Mouse (Mus musculus) lung, embryonic 16.5 days (tissue): ENCODE data around the gene Megf11. TPM values are rescaled to one million over a fixed set of nuclear protein-coding genes. Genes with fewer than 3 reads are reported as not detected.

ENCODE experiments used
- ATAC-seq: fragments of 200-750 bp; cut with Nextera tagmentation; 2 replicates; pipeline ENCODE4 v1.8.0; 2017; ENCODE audit warnings: low read depth, mild to moderate bottlenecking, moderate library complexity
- H3K27ac ChIP-seq: fragments of 300-500 bp; sonication (generic); 2 replicates; pipeline ENCODE4 v1.5.1; 2014; ENCODE audit warnings: mild to moderate bottlenecking, control low read depth, low read length
- H3K27me3 ChIP-seq: fragments of 300-500 bp; sonication (generic); 2 replicates; pipeline ENCODE4 v1.6.1; 2014; ENCODE audit warnings: low read depth, low read length, mixed read lengths; ENCODE audit not compliant: control insufficient read depth, insufficient read depth
- H3K36me3 ChIP-seq: fragments of 300-500 bp; sonication (generic); 2 replicates; pipeline ENCODE4 v1.6.1; 2014; ENCODE audit warnings: low read length; ENCODE audit not compliant: control insufficient read depth, insufficient read depth
- H3K4me1 ChIP-seq: fragments of 300-500 bp; sonication (generic); replicated peaks from 2 replicates; pipeline ENCODE4 v1.6.1; 2014; ENCODE audit warnings: low read length, mixed read lengths; ENCODE audit not compliant: control insufficient read depth, insufficient read depth
- H3K4me2 ChIP-seq: fragments of 300-500 bp; sonication (generic); 2 replicates; pipeline ENCODE4 v1.6.1; 2014; ENCODE audit warnings: low read depth, low read length, control low read depth
- H3K4me3 ChIP-seq: fragments of 300-500 bp; sonication (generic); 2 replicates; pipeline ENCODE4 v1.5.1; 2014; ENCODE audit warnings: mild to moderate bottlenecking, low read length, control low read depth
- H3K9ac ChIP-seq: fragments of 300-500 bp; sonication (generic); 2 replicates; pipeline ENCODE4 v1.6.1; 2014; ENCODE audit warnings: low read length, control low read depth
- H3K9me3 ChIP-seq: fragments of 300-500 bp; sonication (generic); 2 replicates; pipeline ENCODE4 v1.6.1; 2016; ENCODE audit warnings: low read length; ENCODE audit not compliant: control insufficient read depth
- WGBS: fragments of 180-500 bp; shearing (Covaris S2); extraction: QIAGEN DNeasy Blood & Tissue Kit; methylation state at CpG from one replicate; pipeline ENCODE4 v1.1.7; 2014; 5-methylcytosine and 5-hydroxymethylcytosine counted together
- polyA plus RNA-seq: library from polyadenylated mRNA; unstranded; fragments of >200 nt; fragmentation: Nextera tagmentation; extraction: Ambion mirVana; gene quantifications from 2 replicates; pipeline ENCODE4 v1.2.1, GENCODE M21; 2015

Gene Megf11
- polyA plus RNA-seq, 1 experiment from 2014 or later = 1.2 TPM

GRCm38 (mm10) chr9:64621499-64622296 lies 236.3 kb downstream of the Megf11 start:
- no peak overlapping the region for H3K27ac ChIP-seq
- H3K9ac ChIP-seq = no peak overlapping the region
- no peaks in the 10 kb centered on the region for H3K27me3 ChIP-seq
- no peaks in the 10 kb centered on the region for H3K9me3 ChIP-seq
- no peak overlapping the region for H3K4me2 ChIP-seq
- 51% methylated on average over 5 of the region's 5 CpGs for WGBS
- ATAC-seq = no peak
- H3K4me1 ChIP-seq = no peaks in the 10 kb centered on the region
- no peaks in the 10 kb centered on the region for H3K36me3 ChIP-seq
- no peak overlapping the region for H3K4me3 ChIP-seq

- Histone ChIP-seq H3K4me2 (no peak overlapping the region), H3K9me3 (no peaks in the 10 kb centered on the region), H3K36me3 (no peaks in the 10 kb centered on the region), H3K4me1 (no peaks in the 10 kb centered on the region), H3K27ac (no peak overlapping the region), H3K4me3 (no peak overlapping the region), H3K9ac (no peak overlapping the region), H3K27me3 (no peaks in the 10 kb centered on the region)
- ATAC-seq = no peak
- 83% methylated on average over 4 of the region's 4 CpGs for WGBS
These were observed 237.9 kb downstream of the Megf11 start for GRCm38 (mm10) chr9:64623361-64623760.

- Histone ChIP-seq H3K9me3 (no peaks in the 10 kb centered on the region), H3K27me3 (no peaks in the 10 kb centered on the region), H3K27ac (no peak overlapping the region), H3K4me2 (no peak overlapping the region), H3K4me3 (no peak overlapping the region), H3K36me3 (no peaks in the 10 kb centered on the region), H3K9ac (no peak overlapping the region), H3K4me1 (no peaks in the 10 kb centered on the region)
- WGBS = 66% methylated on average over 8 of the region's 8 CpGs
- no peak; the same call in 1 of the 2 replicates for ATAC-seq
These were observed 239.1 kb downstream of the Megf11 start for GRCm38 (mm10) chr9:64624536-64624935.

DNA sequence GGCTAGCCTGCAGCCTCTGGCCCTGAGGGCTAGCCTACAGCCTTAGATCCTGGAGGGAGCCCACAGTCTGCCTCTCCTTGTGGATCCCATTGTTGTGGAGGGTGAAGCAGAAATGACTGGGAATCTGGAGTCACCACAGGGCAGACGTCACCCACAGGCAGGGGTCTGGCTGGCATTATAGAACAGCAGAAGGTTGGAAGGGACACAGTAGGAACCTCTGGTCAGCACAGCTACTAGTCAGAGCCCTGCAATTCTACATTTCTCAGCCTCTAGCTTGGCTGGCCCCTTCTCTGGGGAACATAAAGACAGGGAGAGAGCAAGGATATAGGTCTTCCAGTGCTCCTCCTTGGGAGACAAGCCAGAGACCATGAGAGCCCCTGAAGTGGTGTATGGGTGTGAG lies 244.4 kb downstream of the Megf11 start:
- WGBS = 30% methylated on average over 1 of the region's 1 CpGs
- Histone ChIP-seq H3K27ac (no peak overlapping the region), H3K4me2 (no peak overlapping the region), H3K27me3 (no peaks in the 10 kb centered on the region), H3K9me3 (no peaks in the 10 kb centered on the region), H3K4me1 (no peaks in the 10 kb centered on the region), H3K9ac (no peak overlapping the region), H3K4me3 (no peak overlapping the region), H3K36me3 (no peaks in the 10 kb centered on the region)
- no peak for ATAC-seq

GRCm38 (mm10) chr9:64633169-64633568 lies 247.7 kb downstream of the Megf11 start:
- Histone ChIP-seq H3K4me1 (peaks cover 2% of the 10 kb centered on the region), H3K9me3 (no peaks in the 10 kb centered on the region), H3K9ac (no peak overlapping the region), H3K27me3 (no peaks in the 10 kb centered on the region), H3K4me3 (no peak overlapping the region), H3K36me3 (no peaks in the 10 kb centered on the region), H3K27ac (no peak overlapping the region), H3K4me2 (no peak overlapping the region)
- no peak for ATAC-seq
- WGBS = 85% methylated on average over 3 of the region's 3 CpGs

GRCm38 (mm10) chr9:64636111-64636510 lies 250.7 kb downstream of the Megf11 start:
- 56% methylated on average over 6 of the region's 6 CpGs for WGBS
- no peaks in the 10 kb centered on the region for H3K27me3 ChIP-seq
- no peaks in the 10 kb centered on the region for H3K36me3 ChIP-seq
- no peak overlapping the region for H3K27ac ChIP-seq
- H3K4me2 ChIP-seq = no peak overlapping the region
- peaks cover 7% of the 10 kb centered on the region for H3K4me1 ChIP-seq
- H3K9me3 ChIP-seq = no peaks in the 10 kb centered on the region
- no peak overlapping the region for H3K9ac ChIP-seq
- ATAC-seq = no peak
- H3K4me3 ChIP-seq = no peak overlapping the region

GRCm38 (mm10) chr9:64636961-64637360 lies 251.5 kb downstream of the Megf11 start:
- Histone ChIP-seq H3K9me3 (no peaks in the 10 kb centered on the region), H3K27ac (no peak overlapping the region), H3K27me3 (no peaks in the 10 kb centered on the region), H3K36me3 (no peaks in the 10 kb centered on the region), H3K4me1 (peaks cover 7% of the 10 kb centered on the region), H3K4me3 (no peak overlapping the region), H3K9ac (no peak overlapping the region), H3K4me2 (no peak overlapping the region)
- 72% methylated on average over 2 of the region's 2 CpGs for WGBS
- ATAC-seq = no peak

GRCm38 (mm10) chr9:64638250-64638649 lies 252.8 kb downstream of the Megf11 start:
- no peaks in the 10 kb centered on the region for H3K27me3 ChIP-seq
- peak; percentile 54 for ATAC-seq
- H3K36me3 ChIP-seq = no peaks in the 10 kb centered on the region
- no peak overlapping the region for H3K9ac ChIP-seq
- H3K9me3 ChIP-seq = no peaks in the 10 kb centered on the region
- H3K4me3 ChIP-seq = peak overlapping the region; percentile 31
- H3K27ac ChIP-seq = no peak overlapping the region
- WGBS = under 1% methylated on average over 19 of the region's 22 CpGs
- H3K4me1 ChIP-seq = peaks cover 7% of the 10 kb centered on the region
- H3K4me2 ChIP-seq = peak overlapping the region; percentile 56

- Histone ChIP-seq H3K27me3 (no peaks in the 10 kb centered on the region), H3K4me2 (no peak overlapping the region), H3K9ac (no peak overlapping the region), H3K9me3 (no peaks in the 10 kb centered on the region), H3K27ac (no peak overlapping the region), H3K4me1 (peaks cover 7% of the 10 kb centered on the region), H3K4me3 (no peak overlapping the region), H3K36me3 (no peaks in the 10 kb centered on the region)
- WGBS = 8% methylated on average over 5 of the region's 5 CpGs
- no peak for ATAC-seq
These were observed 254.2 kb downstream of the Megf11 start for GRCm38 (mm10) chr9:64639664-64640063.
